Mouse (Mus musculus) embryonic facial prominence, embryonic 10.5 days (tissue): ENCODE results near the gene Parva. TPM values are rescaled to one million over a fixed set of nuclear protein-coding genes. Genes with fewer than 3 reads are reported as not detected.

ENCODE experiments used
- DNase-seq: peaks from one replicate; pipeline ENCODE4 v3.0.0-alpha.2; 2017; ENCODE audit warnings: low spot score
- H3K27ac ChIP-seq: fragments of 300-500 bp; sonication (generic); replicated peaks from 2 replicates; pipeline ENCODE4 v1.5.1; 2016; ENCODE audit warnings: mild to moderate bottlenecking
- H3K27me3 ChIP-seq: fragments of 300-500 bp; sonication (generic); replicated peaks from 2 replicates; pipeline ENCODE4 v1.6.1; 2016; ENCODE audit warnings: low read depth, mild to moderate bottlenecking; ENCODE audit not compliant: poor library complexity, severe bottlenecking
- H3K36me3 ChIP-seq: fragments of 300-500 bp; sonication (generic); replicated peaks from 2 replicates; pipeline ENCODE4 v1.6.1; 2016; ENCODE audit warnings: mild to moderate bottlenecking, moderate library complexity
- H3K4me1 ChIP-seq: fragments of 300-500 bp; sonication (generic); 2 replicates; pipeline ENCODE4 v1.6.1; 2016
- H3K4me3 ChIP-seq: fragments of 300-500 bp; sonication (generic); 2 replicates; pipeline ENCODE4 v1.5.1; 2016; ENCODE audit warnings: mild to moderate bottlenecking, moderate library complexity
- H3K9me3 ChIP-seq: fragments of 300-500 bp; sonication (generic); 2 replicates; pipeline ENCODE4 v1.6.1; 2016; ENCODE audit warnings: mild to moderate bottlenecking
- WGBS: fragments of 180-500 bp; shearing (Covaris S2); methylation state at CpG from one replicate; pipeline ENCODE4 v1.1.7; 2016; 5-methylcytosine and 5-hydroxymethylcytosine counted together
- polyA plus RNA-seq: library from polyadenylated mRNA; unstranded; fragments of >200 nt; fragmentation: Nextera tagmentation; extraction: Ambion mirVana; gene quantifications from 2 replicates; pipeline ENCODE4 v1.2.1, GENCODE M21; 2016

Parva gene
- polyA plus RNA-seq, 1 experiment from 2014 or later, result 70.3 TPM

DNA sequence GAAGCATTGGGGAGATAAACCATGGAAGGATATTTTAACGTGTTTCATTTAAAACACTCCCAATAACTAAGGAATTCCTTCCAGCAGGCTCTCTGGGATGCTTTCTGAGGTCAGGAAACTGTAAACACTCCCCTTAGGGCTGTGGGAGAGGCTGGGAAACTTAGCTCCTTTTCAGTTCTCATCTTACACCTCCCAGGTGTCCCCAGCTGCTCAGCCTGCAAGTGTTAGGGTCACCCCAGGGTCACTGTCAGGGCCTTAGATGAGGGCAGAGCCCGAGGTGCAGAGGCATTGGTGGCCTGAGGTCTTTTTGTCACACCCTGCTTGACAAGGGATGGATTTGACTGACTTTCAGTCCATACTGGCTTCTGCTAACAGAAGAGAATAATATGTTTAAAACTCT, 35.8 kb downstream of the Parva start:
- no peaks in the 10 kb centered on the region for H3K27me3 ChIP-seq
- peak overlapping the region; percentile 55 for H3K27ac ChIP-seq
- peak; percentile 55 for DNase-seq
- H3K36me3 ChIP-seq, result 0 out of 2 replicates have a peak, but pooled peaks cover 12% of the 10 kb centered on the region
- H3K4me1 ChIP-seq, result peaks cover 67% of the 10 kb centered on the region
- 3% methylated on average over 2 of the region's 2 CpGs for WGBS
- H3K9me3 ChIP-seq, result no peaks in the 10 kb centered on the region
- H3K4me3 ChIP-seq, result no peak overlapping the region

DNA sequence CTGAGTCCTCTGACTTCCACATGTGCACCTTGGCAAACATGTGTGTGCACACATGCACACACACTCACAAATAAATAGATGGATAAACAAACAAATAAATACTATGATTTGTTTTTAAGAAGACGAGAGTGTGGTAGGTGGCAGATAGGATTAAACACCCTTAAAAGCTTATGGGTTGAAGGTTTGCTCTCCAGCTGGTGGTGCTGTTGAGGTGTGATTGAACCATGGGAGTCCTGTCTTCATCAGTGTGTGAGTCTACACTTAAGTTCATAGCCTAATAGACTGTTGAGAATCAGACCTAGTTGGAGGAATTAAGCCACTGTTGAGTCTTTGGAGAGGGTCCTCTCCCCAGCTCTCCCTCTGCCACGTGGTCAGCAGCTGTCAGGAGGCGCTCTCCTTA, 38.6 kb downstream of the Parva start:
- H3K27ac ChIP-seq, result no peak overlapping the region
- no peak for DNase-seq
- H3K36me3 ChIP-seq, result 0 out of 2 replicates have a peak, but pooled peaks cover 12% of the 10 kb centered on the region
- no peak overlapping the region for H3K4me3 ChIP-seq
- no peaks in the 10 kb centered on the region for H3K9me3 ChIP-seq
- H3K27me3 ChIP-seq, result no peaks in the 10 kb centered on the region
- peaks cover 64% of the 10 kb centered on the region for H3K4me1 ChIP-seq
- WGBS, result 80% methylated on average over 3 of the region's 3 CpGs

DNA sequence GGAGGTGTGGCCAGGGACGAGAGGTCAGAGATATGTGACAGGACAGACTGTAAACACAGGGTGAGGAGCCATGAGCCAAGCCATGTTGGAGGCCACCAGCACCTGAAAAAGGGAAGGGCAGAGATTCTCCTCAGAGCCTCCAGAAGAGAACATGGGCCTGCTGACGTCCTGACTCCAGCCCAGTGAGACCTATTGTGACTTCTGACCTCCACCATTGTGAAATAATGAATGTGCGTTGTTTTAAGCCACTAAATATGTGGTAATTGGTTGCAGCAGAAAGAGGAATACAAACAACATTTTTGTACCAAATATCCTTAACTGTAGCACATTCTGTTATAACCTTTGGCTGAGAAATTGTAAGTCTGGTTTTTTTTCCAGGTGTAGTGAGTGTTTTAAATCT, 39.5 kb downstream of the Parva start:
- Histone ChIP-seq H3K27ac (peak overlapping the region; percentile 83), H3K4me3 (no peak overlapping the region), H3K27me3 (no peaks in the 10 kb centered on the region), H3K9me3 (no peaks in the 10 kb centered on the region), H3K36me3 (0 out of 2 replicates have a peak, but pooled peaks cover 12% of the 10 kb centered on the region), H3K4me1 (peaks cover 71% of the 10 kb centered on the region)
- DNase-seq, result no peak
- 58% methylated on average over 3 of the region's 3 CpGs for WGBS

DNA sequence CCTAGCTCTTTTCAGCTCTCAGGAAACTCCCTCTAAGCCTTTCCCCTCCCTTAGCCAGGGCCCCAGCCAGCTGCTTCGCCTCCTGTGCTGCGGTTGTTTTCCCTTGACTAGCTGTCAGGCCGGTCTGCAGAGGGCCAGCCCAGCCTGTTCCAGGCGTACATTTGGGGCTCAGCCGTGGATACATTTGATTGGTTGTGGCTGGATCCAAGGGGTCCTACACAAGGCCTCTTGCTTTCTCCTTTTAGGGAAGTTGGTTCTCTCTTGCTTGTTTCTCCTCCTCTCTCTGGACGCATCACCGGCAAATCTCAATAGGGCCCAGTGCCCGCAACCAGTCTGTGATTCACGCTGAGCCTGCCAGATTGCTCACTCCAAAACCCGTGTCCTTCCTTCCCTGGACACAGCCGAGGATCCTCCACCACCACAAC, 40.4 kb downstream of the Parva start:
- H3K4me3 ChIP-seq, result no peak overlapping the region
- peaks cover 72% of the 10 kb centered on the region for H3K4me1 ChIP-seq
- H3K27ac ChIP-seq, result peak overlapping the region; percentile 83
- 0 out of 2 replicates have a peak, but pooled peaks cover 12% of the 10 kb centered on the region for H3K36me3 ChIP-seq
- H3K9me3 ChIP-seq, result no peaks in the 10 kb centered on the region
- peak; percentile 77 for DNase-seq
- WGBS, result 19% methylated on average over 11 of the region's 11 CpGs
- H3K27me3 ChIP-seq, result no peaks in the 10 kb centered on the region

DNA sequence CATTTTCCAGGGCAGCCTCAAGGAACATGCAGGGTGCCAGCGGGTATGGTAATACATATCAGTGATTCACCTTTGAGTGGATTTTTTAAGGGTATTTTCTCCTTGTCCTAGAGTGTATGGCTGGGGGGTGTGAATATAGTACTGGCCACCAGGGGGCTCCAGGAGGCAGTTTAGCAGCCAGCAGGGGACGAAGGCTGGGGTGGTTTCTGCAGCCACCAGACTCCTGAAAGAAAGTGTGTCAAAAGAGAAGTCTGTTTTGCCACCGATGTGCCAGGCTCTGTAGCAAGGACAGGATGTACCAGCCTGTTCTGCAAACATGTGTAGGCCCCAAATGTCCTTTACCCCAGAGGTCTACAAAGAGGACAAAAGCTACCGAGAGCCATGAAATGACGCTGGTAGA, 42.5 kb downstream of the Parva start:
- no peak overlapping the region for H3K4me3 ChIP-seq
- no peaks in the 10 kb centered on the region for H3K9me3 ChIP-seq
- 0 out of 2 replicates have a peak, but pooled peaks cover 6% of the 10 kb centered on the region for H3K36me3 ChIP-seq
- no peak overlapping the region for H3K27ac ChIP-seq
- 41% methylated on average over 5 of the region's 5 CpGs for WGBS
- no peaks in the 10 kb centered on the region for H3K27me3 ChIP-seq
- DNase-seq, result peak; percentile 84
- peaks cover 74% of the 10 kb centered on the region for H3K4me1 ChIP-seq

DNA sequence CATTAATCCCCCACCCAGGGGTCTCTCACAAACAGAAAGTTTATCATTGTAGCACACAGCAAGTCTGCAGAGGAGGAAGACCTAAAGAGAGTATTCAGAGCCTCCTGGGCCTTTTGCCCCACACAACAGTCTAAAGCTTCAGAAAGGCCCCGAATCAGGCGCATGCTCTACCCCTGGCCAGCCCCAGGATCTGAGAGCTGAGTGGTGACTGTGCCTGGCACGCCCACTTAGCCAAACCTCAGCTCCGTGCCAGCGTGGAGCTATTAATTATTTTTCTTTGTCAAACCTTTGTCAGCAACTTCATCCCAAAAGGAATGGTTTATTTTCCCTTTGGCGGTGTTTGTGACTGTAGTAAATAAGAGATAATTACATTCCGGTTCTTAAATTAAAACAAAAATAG, 44.0 kb downstream of the Parva start:
- no peaks in the 10 kb centered on the region for H3K27me3 ChIP-seq
- H3K4me3 ChIP-seq, result no peak overlapping the region
- DNase-seq, result no peak
- H3K27ac ChIP-seq, result no peak overlapping the region
- no peaks in the 10 kb centered on the region for H3K36me3 ChIP-seq
- no peaks in the 10 kb centered on the region for H3K9me3 ChIP-seq
- peaks cover 74% of the 10 kb centered on the region for H3K4me1 ChIP-seq
- WGBS, result 79% methylated on average over 7 of the region's 7 CpGs

DNA sequence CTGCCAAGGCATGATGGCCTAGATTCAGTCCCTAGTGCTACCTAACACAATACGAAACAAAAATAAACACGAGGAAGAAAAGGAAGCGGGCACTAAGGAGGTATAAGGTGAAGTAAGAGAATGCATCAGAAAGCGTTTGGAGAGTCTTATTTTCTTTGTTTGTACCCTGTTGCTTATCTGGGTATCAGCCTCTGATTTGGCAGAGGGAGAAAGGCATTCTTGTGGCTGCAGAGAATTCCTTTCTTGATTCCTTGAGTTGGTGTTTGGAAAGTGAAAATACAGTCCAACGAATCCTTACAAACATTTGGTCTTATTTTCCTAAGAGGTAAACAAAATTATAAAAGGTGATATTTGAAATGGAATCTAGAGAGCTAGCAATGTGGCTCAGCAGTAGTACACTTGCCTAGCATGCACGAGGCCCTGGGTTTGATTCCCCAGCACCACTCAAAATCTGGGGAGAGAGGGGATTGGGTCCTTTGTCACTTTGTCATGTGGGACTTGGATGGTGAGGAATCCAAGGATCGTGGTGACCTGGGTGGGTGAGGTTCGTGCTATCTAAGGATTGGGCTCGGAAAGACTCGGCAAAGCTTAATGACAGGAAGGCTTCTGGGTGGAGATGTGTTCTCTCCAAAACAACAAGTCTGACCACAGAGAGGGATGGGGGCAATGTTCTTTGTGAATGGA, 44.9 kb downstream of the Parva start:
- peak overlapping the region; percentile 69 for H3K27ac ChIP-seq
- 65% methylated on average over 10 of the region's 10 CpGs for WGBS
- no peaks in the 10 kb centered on the region for H3K36me3 ChIP-seq
- H3K4me3 ChIP-seq, result no peak overlapping the region
- H3K27me3 ChIP-seq, result no peaks in the 10 kb centered on the region
- DNase-seq, result no peak
- H3K4me1 ChIP-seq, result peaks cover 67% of the 10 kb centered on the region
- H3K9me3 ChIP-seq, result no peaks in the 10 kb centered on the region

DNA sequence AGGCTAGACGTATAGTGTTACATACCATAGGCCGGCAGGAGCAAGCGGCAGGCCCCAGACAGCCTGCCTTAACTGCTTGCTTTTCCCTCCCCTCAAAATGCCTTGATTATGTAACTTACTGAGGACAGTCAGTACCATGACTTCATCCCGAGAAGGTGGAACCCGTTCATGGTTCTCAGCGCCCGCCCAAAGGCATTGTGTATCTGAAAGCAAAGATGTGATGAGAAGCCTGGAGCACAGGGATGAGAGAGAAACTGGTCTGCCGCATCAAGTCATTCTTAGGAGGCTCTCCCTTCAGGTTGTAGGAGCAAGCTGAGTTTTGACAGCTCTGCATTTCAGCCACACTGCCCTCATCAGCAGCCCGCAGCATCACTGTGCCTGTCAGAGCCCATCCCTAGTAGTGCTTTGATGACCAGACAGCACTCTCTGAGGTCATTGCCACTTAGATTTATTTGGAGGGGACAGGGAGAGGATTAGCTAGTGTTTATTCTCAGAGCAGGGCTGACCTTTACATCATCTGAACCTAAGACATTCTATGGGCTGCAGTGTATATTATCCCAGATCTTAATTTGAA, 45.5 kb downstream of the Parva start:
- WGBS, result 47% methylated on average over 9 of the region's 9 CpGs
- peak; percentile 35 for DNase-seq
- H3K27ac ChIP-seq, result peak overlapping the region; percentile 69
- no peaks in the 10 kb centered on the region for H3K9me3 ChIP-seq
- H3K36me3 ChIP-seq, result no peaks in the 10 kb centered on the region
- no peak overlapping the region for H3K4me3 ChIP-seq
- H3K4me1 ChIP-seq, result peaks cover 60% of the 10 kb centered on the region
- no peaks in the 10 kb centered on the region for H3K27me3 ChIP-seq

DNA sequence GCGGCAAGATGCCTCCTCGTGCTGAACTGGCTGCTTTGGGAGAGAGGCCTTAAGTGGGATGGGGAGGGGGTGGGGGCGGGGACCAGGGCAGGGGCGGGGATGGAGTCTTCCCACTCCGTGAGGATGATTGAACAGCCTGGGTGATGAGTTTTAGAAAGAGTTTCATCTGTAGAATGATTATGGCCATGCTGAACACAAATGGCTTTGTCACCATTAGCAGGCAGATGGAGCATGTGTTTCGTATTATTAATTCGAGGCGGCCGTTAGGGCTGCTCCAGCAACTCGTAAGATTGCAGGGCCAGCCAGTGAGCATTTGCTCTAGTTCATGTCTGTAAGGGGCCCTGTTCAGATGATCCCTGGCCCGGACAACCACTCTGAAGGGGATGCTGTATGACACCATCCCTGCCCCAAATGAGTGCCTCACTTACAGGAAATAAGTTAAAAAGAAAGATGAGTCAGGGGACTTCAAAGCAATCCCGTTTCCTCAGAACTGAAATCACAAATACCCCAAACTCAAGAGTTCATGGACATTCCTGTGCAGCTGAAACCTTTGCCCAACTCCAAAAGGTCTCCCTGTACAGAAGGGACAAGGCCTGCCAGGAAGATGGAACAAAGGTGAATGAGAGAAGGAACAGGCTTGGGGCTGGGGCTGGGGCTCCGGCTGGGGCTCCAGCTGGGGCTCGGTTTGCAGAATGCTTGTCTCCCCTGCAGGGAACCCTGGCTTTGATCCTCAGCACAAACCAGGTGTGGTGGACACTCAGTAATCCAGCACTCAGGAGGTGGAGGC, 46.5 kb downstream of the Parva start:
- Histone ChIP-seq H3K36me3 (no peaks in the 10 kb centered on the region), H3K27me3 (no peaks in the 10 kb centered on the region), H3K4me1 (peaks cover 56% of the 10 kb centered on the region), H3K9me3 (no peaks in the 10 kb centered on the region), H3K27ac (peak overlapping the region; percentile 81), H3K4me3 (peak overlapping the region; percentile 31; the same call in 1 of the 2 replicates)
- DNase-seq, result peak; percentile 57
- 23% methylated on average over 14 of the region's 14 CpGs for WGBS

DNA sequence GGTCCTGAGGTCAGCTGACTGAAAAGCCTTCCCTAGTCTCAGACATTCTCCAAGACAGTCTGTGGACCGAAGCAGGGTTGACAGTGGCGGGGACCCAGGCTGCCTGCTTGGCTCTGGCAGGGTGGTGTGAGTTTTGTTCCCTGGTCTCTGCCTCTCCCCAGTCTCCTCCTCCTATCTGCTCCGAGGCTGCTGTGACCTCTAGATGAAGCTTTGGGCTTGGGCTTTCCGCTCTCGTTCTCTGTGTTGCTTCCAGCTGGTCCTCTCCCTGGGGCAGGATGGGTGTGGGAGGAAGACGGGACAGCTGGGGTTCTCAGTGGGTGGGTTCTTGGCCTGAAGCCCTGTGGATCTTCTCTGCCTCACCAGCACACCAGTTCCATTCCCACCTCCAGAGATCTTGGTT, 51.8 kb downstream of the Parva start:
- Histone ChIP-seq H3K4me1 (peaks cover 48% of the 10 kb centered on the region), H3K9me3 (no peaks in the 10 kb centered on the region), H3K4me3 (no peak overlapping the region), H3K36me3 (no peaks in the 10 kb centered on the region), H3K27ac (peak overlapping the region; percentile 72), H3K27me3 (no peaks in the 10 kb centered on the region)
- 64% methylated on average over 6 of the region's 6 CpGs for WGBS
- DNase-seq, result no peak

DNA sequence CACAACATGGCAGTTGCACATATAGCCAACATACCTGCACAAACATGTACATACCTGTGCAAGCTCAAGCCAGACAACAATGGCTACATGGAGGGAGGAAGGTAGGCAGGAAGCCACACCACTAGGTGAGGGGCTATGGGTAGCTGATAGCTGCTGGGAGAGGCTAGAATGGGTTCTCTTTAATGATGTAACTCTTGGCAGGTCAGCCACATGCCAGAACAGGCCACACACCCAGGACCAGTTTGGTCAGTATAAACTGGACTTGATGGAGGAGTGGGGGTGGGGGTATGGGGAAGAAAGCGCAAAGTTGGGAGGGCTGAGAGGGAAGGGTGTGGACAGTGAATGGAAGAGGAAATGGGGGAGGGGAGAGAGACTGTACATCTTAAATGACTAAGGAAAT, 53.7 kb downstream of the Parva start:
- H3K27ac ChIP-seq, result no peak overlapping the region
- H3K4me1 ChIP-seq, result peaks cover 47% of the 10 kb centered on the region

DNA sequence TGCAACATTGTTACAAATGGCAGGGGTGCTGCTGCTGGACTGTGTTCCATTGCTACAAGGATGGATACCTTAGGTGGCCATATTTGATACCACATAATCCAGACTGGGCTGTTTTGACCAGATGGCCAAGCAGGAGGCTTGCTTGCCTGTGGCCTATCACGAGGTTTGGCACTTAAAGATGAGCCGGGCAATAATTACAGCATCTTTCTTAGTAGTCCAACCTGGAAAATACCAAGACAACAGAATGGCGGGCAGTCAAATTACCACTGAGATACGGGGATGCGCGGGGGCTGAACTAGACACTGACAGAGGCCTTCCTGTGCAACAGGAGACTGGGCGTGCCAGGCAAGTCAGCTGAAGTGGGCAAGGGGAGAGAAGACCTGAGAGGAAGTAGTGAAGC, 55.3 kb downstream of the Parva start:
- Histone ChIP-seq H3K9me3 (no peaks in the 10 kb centered on the region), H3K4me3 (no peak overlapping the region), H3K27me3 (no peaks in the 10 kb centered on the region), H3K27ac (peak overlapping the region; percentile 84), H3K4me1 (peaks cover 47% of the 10 kb centered on the region), H3K36me3 (0 out of 2 replicates have a peak, but pooled peaks cover 4% of the 10 kb centered on the region)
- 87% methylated on average over 7 of the region's 7 CpGs for WGBS
- no peak for DNase-seq

More for the DNA sequence above, 53.7 kb downstream of the Parva start:
- 88% methylated on average over 1 of the region's 1 CpGs for WGBS
- Histone ChIP-seq H3K4me3 (no peak overlapping the region), H3K9me3 (no peaks in the 10 kb centered on the region), H3K27me3 (no peaks in the 10 kb centered on the region), H3K36me3 (0 out of 2 replicates have a peak, but pooled peaks cover 4% of the 10 kb centered on the region)
- DNase-seq, result no peak
